Mouse (Mus musculus): ENCODE results near the gene Gltp.

DNA sequence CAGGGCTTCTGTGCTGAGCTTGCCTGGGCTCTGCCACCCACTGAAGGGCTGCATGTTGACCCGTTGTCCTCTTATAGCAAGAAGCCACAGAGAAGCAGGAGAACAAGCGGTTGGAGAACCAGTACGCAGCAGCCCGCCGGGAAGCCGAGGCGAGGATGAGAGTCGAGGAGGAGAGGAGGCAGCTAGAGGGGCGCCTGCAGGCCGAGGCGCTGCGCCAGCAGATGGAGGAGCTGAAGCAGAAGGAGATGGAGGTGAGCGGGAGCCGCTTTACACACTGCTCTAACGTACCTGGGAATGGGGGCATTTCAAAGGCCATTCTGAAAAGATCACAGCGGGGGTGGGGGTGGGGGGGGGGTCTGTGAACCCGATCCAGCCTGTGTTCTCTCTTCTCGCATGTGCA, 23.8 kb upstream of the Gltp start:
- TF ChIP-seq RCOR1 (conservative IDR thresholded peaks at IDR 0.05; ENCODE audit: low read depth, low read length): no peak
- no peak for TF ChIP-seq TCF12 (IDR thresholded peaks at IDR 0.05; ENCODE audit: low read depth, low read length)
- no peak for TF ChIP-seq ZNF384 (IDR thresholded peaks at IDR 0.05; ENCODE audit: low read depth, low read length)
- TF ChIP-seq MAX (IDR thresholded peaks at IDR 0.05; ENCODE audit: low read length): no peak
- no peak for TF ChIP-seq POLR2A (IDR thresholded peaks at IDR 0.05; ENCODE audit: low read depth, low read length)
- no peak for TF ChIP-seq PAX5 (IDR thresholded peaks at IDR 0.05; ENCODE audit: low read length)
- TF ChIP-seq CTCF (conservative IDR thresholded peaks at IDR 0.05 in 1 of 2, IDR thresholded peaks at IDR 0.05 in 1 of 2; ENCODE audit: low read depth in 2 of 2, low read length in 2 of 2): no peak
- TF ChIP-seq MYC (IDR thresholded peaks at IDR 0.05; ENCODE audit: low read depth, low read length): no peak
- TF ChIP-seq IRF4 (IDR thresholded peaks at IDR 0.05; ENCODE audit: low read depth, low read length): no peak
- TF ChIP-seq CHD2 (IDR thresholded peaks at IDR 0.05; ENCODE audit: low read length): no peak
- TF ChIP-seq HCFC1 (IDR thresholded peaks at IDR 0.05; ENCODE audit: low read depth, low read length): no peak

Data from CH12.LX (cell line).